Mouse (Mus musculus) E14TG2a.4 (cell line): Measurements from ENCODE around the gene Pola2.

ENCODE experiments used
- CTCF ChIP-seq: conservative IDR thresholded peaks from 2 replicates; pipeline ENCODE4 v1.5.1; 2014; ENCODE audit warnings: low read length
- POU5F1 ChIP-seq: IDR thresholded peaks from 2 replicates; pipeline ENCODE4 v1.6.1; 2014; ENCODE audit warnings: low read length, borderline replicate concordance

DNA sequence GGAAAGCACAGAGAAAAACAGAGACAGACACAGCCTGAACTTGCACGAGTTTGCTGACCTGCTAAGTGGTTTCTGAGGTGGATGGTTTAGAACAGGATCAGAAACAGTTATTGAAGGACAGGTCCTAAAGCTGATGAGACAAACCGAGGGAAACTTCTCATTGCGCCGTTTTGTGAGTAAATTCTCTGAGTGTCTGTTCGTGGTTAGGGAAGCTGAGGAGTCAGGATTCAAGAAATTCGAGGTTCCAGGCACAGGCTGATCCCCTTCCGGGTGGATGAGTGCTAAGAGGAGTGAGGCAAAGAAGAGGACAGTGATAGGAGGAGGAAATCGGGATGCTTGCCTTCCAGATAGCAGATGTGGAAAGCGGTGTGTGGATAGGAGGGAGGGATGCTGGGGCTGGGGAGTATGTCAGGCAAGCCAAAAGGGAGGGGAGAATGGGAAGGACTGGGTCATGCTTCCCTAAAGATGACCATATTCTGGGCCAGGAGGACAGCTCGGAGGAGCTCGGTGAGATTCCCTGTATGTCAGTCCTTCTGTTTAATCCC, 38.6 kb downstream of the Pola2 start:
- no peak for TF ChIP-seq CTCF
- no peak for TF ChIP-seq POU5F1
